Mouse (Mus musculus) spleen, adult 2 months (tissue): Measurements from ENCODE around the gene Tcf7l1.

Source experiments
- CTCF ChIP-seq: fragments of 200-500 bp; IDR thresholded peaks from 2 replicates; pipeline ENCODE4 v1.5.1; 2011; ENCODE audit warnings: mild to moderate bottlenecking, inconsistent platforms; ENCODE audit not compliant: insufficient read depth, insufficient read length, insufficient replicate concordance; ENCODE audit errors: extremely low read depth
- POLR2A ChIP-seq: fragments of 200-500 bp; IDR thresholded peaks from 2 replicates; pipeline ENCODE4 v1.6.1; 2011; ENCODE audit warnings: low read depth, low read length, inconsistent platforms

DNA sequence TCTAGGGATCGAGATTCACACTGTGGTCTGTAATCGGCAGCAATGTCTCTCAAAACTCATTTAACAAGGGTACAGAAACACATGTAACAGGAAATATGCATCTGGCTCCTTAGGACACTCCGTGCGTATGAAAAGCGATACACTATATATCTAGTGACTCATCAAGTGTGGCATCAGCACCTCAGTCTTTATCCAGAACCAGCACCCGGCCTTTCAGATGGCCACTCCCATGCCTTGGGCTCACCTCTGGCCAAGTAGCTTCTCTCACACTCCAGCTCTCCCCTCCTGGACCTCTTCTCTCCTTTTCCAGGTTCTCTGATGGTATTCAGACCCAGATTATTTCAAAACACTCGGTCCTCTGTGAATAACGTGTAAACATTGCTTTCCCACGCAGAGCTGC lies 97.5 kb downstream of the Tcf7l1 start:
- no peak for TF ChIP-seq CTCF
- TF ChIP-seq POLR2A = no peak
